Mouse (Mus musculus) brain, embryonic 14.5 days (tissue): ENCODE measurements around the gene Telo2.

Source experiments
- CTCF ChIP-seq: fragments of 200-500 bp; IDR thresholded peaks from 2 replicates; pipeline ENCODE4 v1.5.1; 2012; ENCODE audit warnings: inconsistent platforms, mild to moderate bottlenecking, moderate library complexity, borderline replicate concordance; ENCODE audit not compliant: insufficient read depth, insufficient read length; ENCODE audit errors: extremely low read depth
- POLR2A ChIP-seq: fragments of 200-500 bp; IDR thresholded peaks from 2 replicates; pipeline ENCODE4 v1.6.1; 2012; ENCODE audit warnings: mild to moderate bottlenecking, inconsistent platforms, borderline replicate concordance; ENCODE audit not compliant: poor library complexity, insufficient read depth, insufficient read length, severe bottlenecking; ENCODE audit errors: extremely low read depth

GRCm38 (mm10) chr17:25096221-25096620, 19.5 kb downstream of the Telo2 start:
- TF ChIP-seq POLR2A = no peak
- no peak for TF ChIP-seq CTCF
